Mouse (Mus musculus): ENCODE measurements around the gene Ccdc78. TPM values are rescaled to one million over a fixed set of nuclear protein-coding genes. Genes with fewer than 3 reads are reported as not detected.

Ccdc78 gene
- polyA plus RNA-seq, 1 experiment from 2014 or later, result 0.30 TPM

- Histone ChIP-seq H3K4me3 (ENCODE audit: low read depth, low read length) (no peak overlapping the region), H3K9ac (replicated peaks; ENCODE audit: low read depth, low read length) (no peak overlapping the region), H3K4me1 (ENCODE audit: control insufficient read depth, insufficient read depth, low read length) (peaks cover 46% of the 10 kb centered on the region), H3K27me3 (ENCODE audit: control insufficient read depth, insufficient read depth, low read length) (no peaks in the 10 kb centered on the region), H3K36me3 (ENCODE audit: control insufficient read depth, insufficient read depth, low read length) (peaks cover 43% of the 10 kb centered on the region), H3K9me3 (ENCODE audit: control insufficient read depth, low read depth, low read length) (no peaks in the 10 kb centered on the region), H3K4me2 (replicated peaks; ENCODE audit: low read depth, low read length) (peak overlapping the region; percentile 52; the same call in 1 of the 2 replicates), H3K27ac (ENCODE audit: low read length) (no peak overlapping the region)
- ATAC-seq (ENCODE audit: insufficient number of reproducible peaks, insufficient read depth, low FRiP score, low read depth), result no peak
- WGBS, result 93% methylated on average over 16 of the region's 16 CpGs
Measured at GRCm38 (mm10) chr17:25835816-25836215, 49.4 kb downstream of the Ccdc78 start.

- no peak for ATAC-seq (ENCODE audit: insufficient number of reproducible peaks, insufficient read depth, low FRiP score, low read depth)
- 22% methylated on average over 20 of the region's 23 CpGs for WGBS
- Histone ChIP-seq H3K36me3 (ENCODE audit: control insufficient read depth, insufficient read depth, low read length) (peaks cover 43% of the 10 kb centered on the region), H3K27me3 (ENCODE audit: control insufficient read depth, insufficient read depth, low read length) (no peaks in the 10 kb centered on the region), H3K9ac (replicated peaks; ENCODE audit: low read depth, low read length) (no peak overlapping the region; the same call in 1 of the 2 replicates), H3K9me3 (ENCODE audit: control insufficient read depth, low read depth, low read length) (no peaks in the 10 kb centered on the region), H3K4me3 (ENCODE audit: low read depth, low read length) (peak overlapping the region; percentile 20), H3K4me2 (replicated peaks; ENCODE audit: low read depth, low read length) (peak overlapping the region; percentile 52), H3K4me1 (ENCODE audit: control insufficient read depth, insufficient read depth, low read length) (peaks cover 40% of the 10 kb centered on the region), H3K27ac (ENCODE audit: low read length) (0 out of 2 replicates have a peak overlapping the region, but pooled peaks have one; percentile 35)
Measured at GRCm38 (mm10) chr17:25836397-25837075, 50.2 kb downstream of the Ccdc78 start.

- peak within 1 kb of the TSS; percentile 20 for H3K4me3 ChIP-seq (ENCODE audit: low read depth, low read length)
- no peaks in the 10 kb centered on the region for H3K9me3 ChIP-seq (ENCODE audit: control insufficient read depth, low read depth, low read length)
- H3K9ac ChIP-seq (replicated peaks; ENCODE audit: low read depth, low read length), result no peak within 1 kb of the TSS; the same call in 1 of the 2 replicates
- peak within 1 kb of the TSS; percentile 52 for H3K4me2 ChIP-seq (replicated peaks; ENCODE audit: low read depth, low read length)
- ATAC-seq (ENCODE audit: insufficient number of reproducible peaks, insufficient read depth, low FRiP score, low read depth), result no peak
- peaks cover 48% of the 10 kb centered on the region for H3K36me3 ChIP-seq (ENCODE audit: control insufficient read depth, insufficient read depth, low read length)
- 5% methylated on average over 29 of the region's 29 CpGs for WGBS
- peaks cover 37% of the 10 kb centered on the region for H3K4me1 ChIP-seq (ENCODE audit: control insufficient read depth, insufficient read depth, low read length)
- H3K27ac ChIP-seq (ENCODE audit: low read length), result peak within 1 kb of the TSS; percentile 48; the same call in 1 of the 2 replicates
- no peaks in the 10 kb centered on the region for H3K27me3 ChIP-seq (ENCODE audit: control insufficient read depth, insufficient read depth, low read length)
Measured at GRCm38 (mm10) chr17:25837076-25837410, 50.7 kb downstream of the Ccdc78 start, which contains the start of gene Rhbdl1. Gene Rhbdl1 (minus strand): TSS chr17:25837295.

DNA sequence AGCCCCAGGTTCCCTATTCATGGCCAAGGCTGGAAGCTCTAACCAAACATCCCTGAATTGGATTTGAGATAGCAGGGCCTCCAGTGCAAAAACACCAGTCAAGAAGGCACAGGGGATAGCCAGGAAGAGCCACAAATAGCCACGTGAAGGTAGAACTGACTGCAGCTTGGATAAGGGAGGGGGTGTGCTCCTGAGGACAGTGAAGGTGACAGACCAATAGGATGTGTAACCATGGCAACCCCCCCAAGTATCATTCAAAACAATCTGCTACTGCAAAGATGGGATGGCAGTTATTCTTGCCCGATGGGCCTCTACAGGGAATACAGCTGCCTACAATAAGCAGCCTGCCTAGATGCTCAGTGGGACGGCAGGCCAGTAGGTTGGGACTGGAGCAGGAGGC is 51.2 kb downstream of the Ccdc78 start:
- WGBS, result 45% methylated on average over 3 of the region's 3 CpGs
- Histone ChIP-seq H3K4me3 (ENCODE audit: low read depth, low read length) (no peak overlapping the region), H3K27ac (ENCODE audit: low read length) (peak overlapping the region; percentile 48; the same call in 1 of the 2 replicates), H3K9me3 (ENCODE audit: control insufficient read depth, low read depth, low read length) (no peaks in the 10 kb centered on the region), H3K36me3 (ENCODE audit: control insufficient read depth, insufficient read depth, low read length) (peaks cover 51% of the 10 kb centered on the region), H3K4me2 (replicated peaks; ENCODE audit: low read depth, low read length) (peak overlapping the region; percentile 52), H3K9ac (replicated peaks; ENCODE audit: low read depth, low read length) (no peak overlapping the region), H3K4me1 (ENCODE audit: control insufficient read depth, insufficient read depth, low read length) (peaks cover 37% of the 10 kb centered on the region), H3K27me3 (ENCODE audit: control insufficient read depth, insufficient read depth, low read length) (no peaks in the 10 kb centered on the region)
- no peak for ATAC-seq (ENCODE audit: insufficient number of reproducible peaks, insufficient read depth, low FRiP score, low read depth)

- H3K4me1 ChIP-seq (ENCODE audit: control insufficient read depth, insufficient read depth, low read length), result peaks cover 45% of the 10 kb centered on the region
- 87% methylated on average over 4 of the region's 4 CpGs for WGBS
Measured at GRCm38 (mm10) chr17:25838904-25839303, 52.5 kb downstream of the Ccdc78 start.

GRCm38 (mm10) chr17:25839455-25840235 is 53.3 kb downstream of the Ccdc78 start:
- H3K27me3 ChIP-seq (ENCODE audit: control insufficient read depth, insufficient read depth, low read length), result no peaks in the 10 kb centered on the region
- no peak overlapping the region for H3K4me3 ChIP-seq (ENCODE audit: low read depth, low read length)
- ATAC-seq (ENCODE audit: insufficient number of reproducible peaks, insufficient read depth, low FRiP score, low read depth), result no peak
- peaks cover 39% of the 10 kb centered on the region for H3K4me1 ChIP-seq (ENCODE audit: control insufficient read depth, insufficient read depth, low read length)
- H3K27ac ChIP-seq (ENCODE audit: low read length), result no peak overlapping the region
- peaks cover 51% of the 10 kb centered on the region for H3K36me3 ChIP-seq (ENCODE audit: control insufficient read depth, insufficient read depth, low read length)
- H3K4me2 ChIP-seq (replicated peaks; ENCODE audit: low read depth, low read length), result no peak overlapping the region
- H3K9me3 ChIP-seq (ENCODE audit: control insufficient read depth, low read depth, low read length), result no peaks in the 10 kb centered on the region
- no peak overlapping the region for H3K9ac ChIP-seq (replicated peaks; ENCODE audit: low read depth, low read length)
- 83% methylated on average over 14 of the region's 14 CpGs for WGBS

More at GRCm38 (mm10) chr17:25838904-25839303, 52.5 kb downstream of the Ccdc78 start:
- Histone ChIP-seq H3K4me3 (ENCODE audit: low read depth, low read length) (no peak overlapping the region), H3K27ac (ENCODE audit: low read length) (no peak overlapping the region), H3K4me2 (replicated peaks; ENCODE audit: low read depth, low read length) (no peak overlapping the region), H3K36me3 (ENCODE audit: control insufficient read depth, insufficient read depth, low read length) (peaks cover 51% of the 10 kb centered on the region), H3K9me3 (ENCODE audit: control insufficient read depth, low read depth, low read length) (no peaks in the 10 kb centered on the region), H3K9ac (replicated peaks; ENCODE audit: low read depth, low read length) (no peak overlapping the region), H3K27me3 (ENCODE audit: control insufficient read depth, insufficient read depth, low read length) (no peaks in the 10 kb centered on the region)
- no peak for ATAC-seq (ENCODE audit: insufficient number of reproducible peaks, insufficient read depth, low FRiP score, low read depth)

Small RNAs within 50 kb of the gene (microRNA-seq; reads per million reads assigned to microRNA genes)
- gene Gm25083 (not detected), gene Mir3082 (not detected), gene Mir6966 (not detected)

Other genes starting within 250 kb of the Ccdc78 start
- 7.1 and 8.0 TPM in 2 replicates for gene Sox8, start 215.9 kb upstream of the Ccdc78 start, polyA plus RNA-seq (2014; fragmentation: Nextera tagmentation; extraction: Ambion mirVana)
- gene Lmf1, start 207.5 kb upstream of the Ccdc78 start, polyA plus RNA-seq (2014; fragmentation: Nextera tagmentation; extraction: Ambion mirVana), result 29.0 and 30.1 TPM in 2 replicates
- 1.7 and 3.7 TPM in 2 replicates for gene Gng13, start 69.4 kb upstream of the Ccdc78 start, polyA plus RNA-seq (2014; fragmentation: Nextera tagmentation; extraction: Ambion mirVana)
- 17.3 and 18.6 TPM in 2 replicates for gene Chtf18, start 59.2 kb upstream of the Ccdc78 start, polyA plus RNA-seq (2014; fragmentation: Nextera tagmentation; extraction: Ambion mirVana)
- 22.1 and 25.0 TPM in 2 replicates for gene Rpusd1, start 58.9 kb upstream of the Ccdc78 start, polyA plus RNA-seq (2014; fragmentation: Nextera tagmentation; extraction: Ambion mirVana)
- not detected in 2 replicates for gene Mslnl, start 50.5 kb upstream of the Ccdc78 start, polyA plus RNA-seq (2014; fragmentation: Nextera tagmentation; extraction: Ambion mirVana)
- 29.5 and 36.0 TPM in 2 replicates for gene Msln, start 32.2 kb upstream of the Ccdc78 start, polyA plus RNA-seq (2014; fragmentation: Nextera tagmentation; extraction: Ambion mirVana)
- 26.0 and 29.0 TPM in 2 replicates for gene Narfl, start 12.8 kb upstream of the Ccdc78 start, polyA plus RNA-seq (2014; fragmentation: Nextera tagmentation; extraction: Ambion mirVana)
- gene Haghl, start 907 bp upstream of the Ccdc78 start, polyA plus RNA-seq (2014; fragmentation: Nextera tagmentation; extraction: Ambion mirVana), result 76.8 and 76.9 TPM in 2 replicates
- gene Fam173a, start 6.3 kb downstream of the Ccdc78 start, polyA plus RNA-seq (2014; fragmentation: Nextera tagmentation; extraction: Ambion mirVana), result 109 and 110 TPM in 2 replicates
- gene AC134908.4, start 9.1 kb downstream of the Ccdc78 start, polyA plus RNA-seq (2014; fragmentation: Nextera tagmentation; extraction: Ambion mirVana), result not detected in 2 replicates
- gene Metrn, start 10.6 kb downstream of the Ccdc78 start, polyA plus RNA-seq (2014; fragmentation: Nextera tagmentation; extraction: Ambion mirVana), result 6.9 and 8.7 TPM in 2 replicates
- 4.5 and 4.6 TPM in 2 replicates for gene Fbxl16, start 22.5 kb downstream of the Ccdc78 start, polyA plus RNA-seq (2014; fragmentation: Nextera tagmentation; extraction: Ambion mirVana)
- gene Wdr24, start 37.0 kb downstream of the Ccdc78 start, polyA plus RNA-seq (2014; fragmentation: Nextera tagmentation; extraction: Ambion mirVana), result 25.3 and 28.3 TPM in 2 replicates
- gene Jmjd8, start 42.3 kb downstream of the Ccdc78 start, polyA plus RNA-seq (2014; fragmentation: Nextera tagmentation; extraction: Ambion mirVana), result 41.9 and 44.4 TPM in 2 replicates
- gene Stub1, start 46.8 kb downstream of the Ccdc78 start, polyA plus RNA-seq (2014; fragmentation: Nextera tagmentation; extraction: Ambion mirVana), result 321 and 347 TPM in 2 replicates
- 2.7 and 3.2 TPM in 2 replicates for gene Rhbdl1, start 50.7 kb downstream of the Ccdc78 start, polyA plus RNA-seq (2014; fragmentation: Nextera tagmentation; extraction: Ambion mirVana)
- 1.4 and 2.1 TPM in 2 replicates for gene Gm20683, start 55.2 kb downstream of the Ccdc78 start, polyA plus RNA-seq (2014; fragmentation: Nextera tagmentation; extraction: Ambion mirVana)
- gene Rhot2, start 58.3 kb downstream of the Ccdc78 start, polyA plus RNA-seq (2014; fragmentation: Nextera tagmentation; extraction: Ambion mirVana), result 11.2 and 13.6 TPM in 2 replicates
- 20.1 and 22.5 TPM in 2 replicates for gene Wdr90, start 74.9 kb downstream of the Ccdc78 start, polyA plus RNA-seq (2014; fragmentation: Nextera tagmentation; extraction: Ambion mirVana)
- gene Mcrip2, start 82.2 kb downstream of the Ccdc78 start, polyA plus RNA-seq (2014; fragmentation: Nextera tagmentation; extraction: Ambion mirVana), result 23.2 and 23.3 TPM in 2 replicates
- 66.9 and 67.5 TPM in 2 replicates for gene Mettl26, start 88.5 kb downstream of the Ccdc78 start, polyA plus RNA-seq (2014; fragmentation: Nextera tagmentation; extraction: Ambion mirVana)
- gene Wfikkn1, start 94.3 kb downstream of the Ccdc78 start, polyA plus RNA-seq (2014; fragmentation: Nextera tagmentation; extraction: Ambion mirVana), result 0.52 and 0.65 TPM in 2 replicates
- gene Rab40c, start 133.1 kb downstream of the Ccdc78 start, polyA plus RNA-seq (2014; fragmentation: Nextera tagmentation; extraction: Ambion mirVana), result 17.0 and 17.2 TPM in 2 replicates
- 59.4 and 59.7 TPM in 2 replicates for gene Pigq, start 158.4 kb downstream of the Ccdc78 start, polyA plus RNA-seq (2014; fragmentation: Nextera tagmentation; extraction: Ambion mirVana)
- 0.72 TPM in 1 of 2 replicates, not detected in the other for gene Nhlrc4, start 158.4 kb downstream of the Ccdc78 start, polyA plus RNA-seq (2014; fragmentation: Nextera tagmentation; extraction: Ambion mirVana)
- gene A930017K11Rik, start 166.0 kb downstream of the Ccdc78 start, polyA plus RNA-seq (2014; fragmentation: Nextera tagmentation; extraction: Ambion mirVana), result 0.32 and 0.41 TPM in 2 replicates
- 23.9 and 27.1 TPM in 2 replicates for gene Capn15, start 199.2 kb downstream of the Ccdc78 start, polyA plus RNA-seq (2014; fragmentation: Nextera tagmentation; extraction: Ambion mirVana)